16 mouse cellular contexts compared by ENCODE assay signal in genomic region chr4:76289612-76290483, GRCm38 (mm10).
DNase-seq lines count a peak whose midpoint lies in the region; ATAC-seq and TF ChIP-seq lines count a peak whose summit lies in the region.
"Had no signal": no experiment of that assay in that cellular context is flagged by ENCODE, and none has a peak within 500 bp of the region (broad histone marks: within the 10 kb centered on the region; RNA-seq: fewer than 3 reads in every experiment).

No protein-coding gene starts in this region.

- H3K4me3 ChIP-seq in kidney, adult 2 months (ENCODE audit: insufficient read depth, low read depth, low read length) = no peak overlapping the region
- no peak overlapping the region for H3K4me3 ChIP-seq in midbrain, embryonic 12.5 days
- no peak overlapping the region for H3K4me3 ChIP-seq in midbrain, postnatal 0 days (ENCODE audit: low read depth, low read length)
- no peak overlapping the region for H3K4me3 ChIP-seq in stomach, embryonic 15.5 days (replicated peaks)
- H3K4me3 ChIP-seq: neural tube, embryonic 15.5 days had no signal

- no peak for DNase-seq in kidney, adult 2 months
- DNase-seq in kidney, postnatal 25 days = no peak
- no peak for DNase-seq in midbrain, postnatal 0 days (ENCODE audit: low spot score)
- DNase-seq in embryo, embryonic 9.5 days (ENCODE audit: extremely low spot score) = peak; percentile 29
- no peak for DNase-seq in layer of hippocampus, adult 11-12 months (ENCODE audit: low spot score)
- no peak for DNase-seq in urinary bladder, adult 18-20 months (ENCODE audit: low spot score in 2 of 2)
- DNase-seq: adrenal gland, postnatal 36 days; heart, adult 11 months; heart, postnatal 10 days; lung, postnatal 10 days; spleen, adult 18-20 months had no signal

- no peak for TF ChIP-seq POLR2A in kidney, adult 2 months (IDR thresholded peaks at IDR 0.05; ENCODE audit: low read depth, low read length)

- no peaks in the 10 kb centered on the region for H3K27me3 ChIP-seq in kidney, adult 2 months (replicated peaks; ENCODE audit: control insufficient read depth, insufficient read depth, low read length)
- H3K27me3 ChIP-seq in midbrain, embryonic 12.5 days = no peaks in the 10 kb centered on the region
- H3K27me3 ChIP-seq in midbrain, postnatal 0 days (ENCODE audit: insufficient read depth, low read length) = no peaks in the 10 kb centered on the region
- no peaks in the 10 kb centered on the region for H3K27me3 ChIP-seq in stomach, embryonic 15.5 days (replicated peaks)
- H3K27me3 ChIP-seq: neural tube, embryonic 15.5 days had no signal

- peaks cover 4% of the 10 kb centered on the region; the same call in 1 of the 2 replicates for H3K4me1 ChIP-seq in kidney, adult 2 months (ENCODE audit: control insufficient read depth, insufficient read depth, low read length)
- peaks cover 12% of the 10 kb centered on the region for H3K4me1 ChIP-seq in midbrain, embryonic 12.5 days
- H3K4me1 ChIP-seq in midbrain, postnatal 0 days (ENCODE audit: insufficient read depth, low read length) = peaks cover 3% of the 10 kb centered on the region; the same call in 1 of the 2 replicates
- H3K4me1 ChIP-seq in stomach, embryonic 15.5 days = no peaks in the 10 kb centered on the region

- H3K4me2 ChIP-seq in midbrain, embryonic 12.5 days (replicated peaks) = no peak overlapping the region
- no peak overlapping the region for H3K4me2 ChIP-seq in midbrain, postnatal 0 days (ENCODE audit: low read depth, low read length, poor library complexity, severe bottlenecking)
- 0 out of 2 replicates have a peak overlapping the region, but pooled peaks have one; percentile 5 for H3K4me2 ChIP-seq in stomach, embryonic 15.5 days
- H3K4me2 ChIP-seq: liver, embryonic 11.5 days; neural tube, embryonic 15.5 days had no signal

- H3K9me3 ChIP-seq in midbrain, embryonic 12.5 days = no peaks in the 10 kb centered on the region
- H3K9me3 ChIP-seq in midbrain, postnatal 0 days (ENCODE audit: low read length) = no peaks in the 10 kb centered on the region
- H3K9me3 ChIP-seq in stomach, embryonic 15.5 days = no peaks in the 10 kb centered on the region
- H3K9me3 ChIP-seq: neural tube, embryonic 15.5 days had no signal

- ATAC-seq in midbrain, embryonic 12.5 days (ENCODE audit: low FRiP score, low read depth) = peak; percentile 31; the same call in 1 of the 2 replicates
- ATAC-seq in midbrain, postnatal 0 days (ENCODE audit: low FRiP score) = no peak
- ATAC-seq in stomach, embryonic 15.5 days (ENCODE audit: insufficient read depth, low FRiP score, low read depth) = no peak
- ATAC-seq: intestine, embryonic 16.5 days had no signal

- WGBS in kidney, adult 2 months = 36% methylated on average over 12 of the region's 12 CpGs
- 28% methylated on average over 12 of the region's 12 CpGs for WGBS in midbrain, embryonic 12.5 days
- WGBS in midbrain, postnatal 0 days = 33% methylated on average over 12 of the region's 12 CpGs
- WGBS in stomach, embryonic 15.5 days = 53% methylated on average over 12 of the region's 12 CpGs

- H3K27ac ChIP-seq in kidney, adult 2 months (ENCODE audit: insufficient read depth, low read depth, low read length) = 0 out of 2 replicates have a peak overlapping the region, but pooled peaks have one; percentile 16
- H3K27ac ChIP-seq in midbrain, embryonic 12.5 days (replicated peaks) = no peak overlapping the region
- no peak overlapping the region for H3K27ac ChIP-seq in midbrain, postnatal 0 days (ENCODE audit: low read depth, low read length)
- peak overlapping the region; percentile 32 for H3K27ac ChIP-seq in stomach, embryonic 15.5 days
- H3K27ac ChIP-seq: neural tube, embryonic 15.5 days had no signal

- no peak for TF ChIP-seq CTCF in kidney, adult 2 months (conservative IDR thresholded peaks at IDR 0.05; ENCODE audit: insufficient read depth, insufficient read length, low read depth, low read length)
- TF ChIP-seq CTCF in midbrain, postnatal 0 days (IDR thresholded peaks at IDR 0.05) = no peak

- no peaks in the 10 kb centered on the region for H3K36me3 ChIP-seq in kidney, adult 2 months (ENCODE audit: control insufficient read depth, insufficient read depth, low read length)
- no peaks in the 10 kb centered on the region for H3K36me3 ChIP-seq in midbrain, embryonic 12.5 days
- no peaks in the 10 kb centered on the region for H3K36me3 ChIP-seq in midbrain, postnatal 0 days (ENCODE audit: insufficient read depth, low read length)
- H3K36me3 ChIP-seq in stomach, embryonic 15.5 days = no peaks in the 10 kb centered on the region
- H3K36me3 ChIP-seq: neural tube, embryonic 15.5 days had no signal

- no peak overlapping the region for H3K9ac ChIP-seq in midbrain, embryonic 12.5 days (replicated peaks)
- no peak overlapping the region for H3K9ac ChIP-seq in midbrain, postnatal 0 days (replicated peaks; ENCODE audit: low read length, poor library complexity, severe bottlenecking)
- no peak overlapping the region for H3K9ac ChIP-seq in stomach, embryonic 15.5 days
- H3K9ac ChIP-seq: neural tube, embryonic 15.5 days had no signal

Comparison
In these comparisons a context has a peak if more than half of its experiments do, and no peak if none do; other contexts are left out.
1. H3K27ac ChIP-seq: peak in kidney, adult 2 months (single experiment) and stomach, embryonic 15.5 days (single experiment); none in midbrain, embryonic 12.5 days (single experiment) and midbrain, postnatal 0 days (single experiment).